19 mouse cellular contexts compared by ENCODE assay signal in genomic region chr14:57751006-57751405, GRCm38 (mm10). TPM values are rescaled to one million over a fixed set of nuclear protein-coding genes. Genes with fewer than 3 reads are reported as not detected.
DNase-seq lines count a peak whose midpoint lies in the region; ATAC-seq and TF ChIP-seq lines count a peak whose summit lies in the region.
"Not testable (repeated sequence)": the region's sequence is repeated elsewhere in the genome, so short reads cannot be mapped to it uniquely, and the experiment has no call there.
"Had no signal": no experiment of that assay in that cellular context is flagged by ENCODE, and none has a peak within 500 bp of the region (broad histone marks: within the 10 kb centered on the region; RNA-seq: fewer than 3 reads in every experiment).

No protein-coding gene starts in this region.

- not testable (repeated sequence) for H3K9me3 ChIP-seq in erythroblast, embryonic 14.5 days (ENCODE audit: control insufficient read depth, low read length); liver, embryonic 12.5 days (replicated peaks); liver, embryonic 14.5 days (ENCODE audit: control insufficient read depth, low read length); liver, embryonic 16.5 days (replicated peaks; ENCODE audit: control insufficient read depth, low read length)

- not testable (repeated sequence) for TF ChIP-seq CTCF in bone marrow, adult 2 months (IDR thresholded peaks at IDR 0.05; ENCODE audit: control insufficient read depth, insufficient read depth, low read length); liver, embryonic 14.5 days (IDR thresholded peaks at IDR 0.05; ENCODE audit: low read depth)

- H3K4me3 ChIP-seq in bone marrow, adult 2 months (replicated peaks; ENCODE audit: control insufficient read depth, low read depth, low read length); liver, embryonic 12.5 days; liver, embryonic 14.5 days (ENCODE audit: insufficient read depth in 1 of 2, low read depth in 2 of 2, low read length in 2 of 2); liver, embryonic 16.5 days (ENCODE audit: low read depth, low read length): not testable (repeated sequence)
- H3K4me3 ChIP-seq in erythroblast, embryonic 14.5 days (replicated peaks): peak overlapping the region; percentile 36

- 0 out of 2 replicates have a peak overlapping the region, but pooled peaks have one; percentile 22 for H3K9ac ChIP-seq in liver, embryonic 12.5 days
- not testable (repeated sequence) for H3K9ac ChIP-seq in liver, embryonic 14.5 days (replicated peaks)
- peak overlapping the region; percentile 11; the same call in 1 of the 2 replicates for H3K9ac ChIP-seq in liver, embryonic 16.5 days (ENCODE audit: low read depth, low read length)

- not testable (repeated sequence) for TF ChIP-seq POLR2A in bone marrow, adult 2 months (IDR thresholded peaks at IDR 0.05; ENCODE audit: borderline replicate concordance, control insufficient read depth, low read depth, low read length)

- H3K27ac ChIP-seq in bone marrow, adult 2 months (ENCODE audit: control insufficient read depth, insufficient read depth, low read depth, low read length, poor library complexity): peak overlapping the region; percentile 32; the same call in 1 of the 2 replicates
- peak overlapping the region; percentile 81 for H3K27ac ChIP-seq in liver, embryonic 12.5 days
- H3K27ac ChIP-seq in liver, embryonic 14.5 days: peak overlapping the region; percentile 83
- H3K27ac ChIP-seq in liver, embryonic 16.5 days (ENCODE audit: low read length): peak overlapping the region; percentile 74

- peak; percentile 83 for ATAC-seq in liver, embryonic 12.5 days
- ATAC-seq in liver, embryonic 14.5 days (ENCODE audit: insufficient read depth): peak; percentile 73
- ATAC-seq in liver, embryonic 16.5 days (ENCODE audit: low read depth): peak; percentile 78

- peak; percentile 50 for DNase-seq in c-Kit-positive CD71-positive TER-119-positive erythroid progenitor cells, embryonic 14.5 days (ENCODE audit: low spot score)
- DNase-seq in liver: peak; percentile 56
- peak in 2 of 3 experiments; percentile 44 for DNase-seq in liver, embryonic 14.5 days (ENCODE audit: low read depth in 3 of 3, low spot score in 3 of 3)

- H3K27me3 ChIP-seq in erythroblast, embryonic 14.5 days (ENCODE audit: control insufficient read depth); liver, embryonic 14.5 days (ENCODE audit: control insufficient read depth, insufficient read depth, low read length); liver, embryonic 16.5 days (ENCODE audit: control insufficient read depth, insufficient read depth, low read depth, low read length): not testable (repeated sequence)
- peaks cover 13% of the 10 kb centered on the region; the same call in 1 of the 2 replicates for H3K27me3 ChIP-seq in liver, embryonic 12.5 days (replicated peaks)

- not testable (repeated sequence) for H3K36me3 ChIP-seq in erythroblast, embryonic 14.5 days (ENCODE audit: control insufficient read depth); liver, embryonic 12.5 days; liver, embryonic 14.5 days (replicated peaks; ENCODE audit: control insufficient read depth, insufficient read depth, low read depth); liver, embryonic 16.5 days (ENCODE audit: control insufficient read depth, insufficient read depth)

- 0 out of 2 replicates have a peak, but pooled peaks have one; percentile 11 for TF ChIP-seq EP300 in liver, embryonic 14.5 days (IDR thresholded peaks at IDR 0.05; ENCODE audit: low read depth)

- peak overlapping the region; percentile 50 for H3K4me2 ChIP-seq in liver, embryonic 12.5 days
- H3K4me2 ChIP-seq in liver, embryonic 14.5 days (ENCODE audit: low read depth): peak overlapping the region; percentile 59
- H3K4me2 ChIP-seq in liver, embryonic 16.5 days (ENCODE audit: low read depth, low read length): peak overlapping the region; percentile 46

- H3K4me1 ChIP-seq in bone marrow, adult 2 months (ENCODE audit: control insufficient read depth, insufficient read depth, low read length): not testable (repeated sequence)
- H3K4me1 ChIP-seq in erythroblast, embryonic 14.5 days (ENCODE audit: control insufficient read depth): peaks cover 85% of the 10 kb centered on the region
- H3K4me1 ChIP-seq in liver, embryonic 12.5 days: peaks cover 84% of the 10 kb centered on the region
- H3K4me1 ChIP-seq in liver, embryonic 14.5 days (replicated peaks; ENCODE audit: control insufficient read depth in 2 of 2, insufficient read depth in 2 of 2, low read length in 1 of 2): peaks cover 56 to 65% of the 10 kb centered on the region in 2 experiments
- H3K4me1 ChIP-seq in liver, embryonic 16.5 days (ENCODE audit: control insufficient read depth, low read depth, low read length): peaks cover 65% of the 10 kb centered on the region

RNA-seq across cellular contexts. Expression of gene Gm49361, which starts 5.1 kb away (rescaled TPM):
- polyA plus RNA-seq in bone marrow, adult 2 months (2011; ENCODE audit: insufficient read depth, insufficient read length, low replicate concordance, missing spikeins): not detected in 2 replicates
- polyA plus RNA-seq in erythroblast, embryonic 14.5 days (2012): 0.20 and 0.37 TPM in 2 replicates
- polyA plus RNA-seq in liver, embryonic 12.5 days (2016; fragmentation: Nextera tagmentation; extraction: Ambion mirVana): not detected in 2 replicates
- not detected in 2 replicates for polyA plus RNA-seq in liver, embryonic 14.5 days (2012; rRNA removed)
- not detected in 2 replicates for polyA plus RNA-seq in liver, embryonic 14.5 days (2014; fragmentation: Nextera tagmentation; extraction: Ambion mirVana)
- not detected in 2 replicates for polyA plus RNA-seq in liver, embryonic 16.5 days (2015; fragmentation: Nextera tagmentation; extraction: Ambion mirVana)
- polyA plus RNA-seq: activated CD4-positive, CD25-positive, alpha-beta regulatory T cell, adult 4 months; brain, embryonic 14.5 days; CD4-positive, CD25-positive, alpha-beta regulatory T cell, adult 4 months; embryonic facial prominence, embryonic 11.5 days; embryonic facial prominence, embryonic 13.5 days; embryonic facial prominence, embryonic 15.5 days; forebrain, embryonic 11.5 days; forebrain, embryonic 13.5 days; forebrain, embryonic 15.5 days; forebrain, postnatal 0 days; G1E; Patski had no signal

RNA-seq across cellular contexts. Expression of gene Lats2, which starts 7.2 kb away (rescaled TPM):
- 6.1 and 10.6 TPM in 2 replicates for polyA plus RNA-seq in bone marrow, adult 2 months (2011; ENCODE audit: insufficient read depth, insufficient read length, low replicate concordance, missing spikeins)
- 1.5 TPM in 2 replicates for polyA plus RNA-seq in erythroblast, embryonic 14.5 days (2012)
- 6.6 and 7.3 TPM in 2 replicates for polyA plus RNA-seq in liver, embryonic 12.5 days (2016; fragmentation: Nextera tagmentation; extraction: Ambion mirVana)
- polyA plus RNA-seq in liver, embryonic 14.5 days (2012; rRNA removed): 2.6 and 3.2 TPM in 2 replicates
- 3.9 and 4.1 TPM in 2 replicates for polyA plus RNA-seq in liver, embryonic 14.5 days (2014; fragmentation: Nextera tagmentation; extraction: Ambion mirVana)
- 5.2 and 6.1 TPM in 2 replicates for polyA plus RNA-seq in liver, embryonic 16.5 days (2015; fragmentation: Nextera tagmentation; extraction: Ambion mirVana)

RNA-seq across cellular contexts. Expression of gene Sap18, which starts 47.0 kb away (rescaled TPM):
- polyA plus RNA-seq in bone marrow, adult 2 months (2011; ENCODE audit: insufficient read depth, insufficient read length, low replicate concordance, missing spikeins): 75.0 and 138 TPM in 2 replicates
- 83.5 and 87.7 TPM in 2 replicates for polyA plus RNA-seq in erythroblast, embryonic 14.5 days (2012)
- 14.5 and 16.1 TPM in 2 replicates for polyA plus RNA-seq in liver, embryonic 12.5 days (2016; fragmentation: Nextera tagmentation; extraction: Ambion mirVana)
- 4.7 and 18.0 TPM in 2 replicates for polyA plus RNA-seq in liver, embryonic 14.5 days (2012; rRNA removed)
- 6.0 and 13.3 TPM in 2 replicates for polyA plus RNA-seq in liver, embryonic 14.5 days (2014; fragmentation: Nextera tagmentation; extraction: Ambion mirVana)
- polyA plus RNA-seq in liver, embryonic 16.5 days (2015; fragmentation: Nextera tagmentation; extraction: Ambion mirVana): 8.2 and 10.1 TPM in 2 replicates

Comparison
In these comparisons a context has a peak if more than half of its experiments do, and no peak if none do; other contexts are left out.
1. H3K27ac ChIP-seq: peak in every context shown above with its lines; median percentile 83 in liver, embryonic 14.5 days; 81 in liver, embryonic 12.5 days; 74 in liver, embryonic 16.5 days; 32 in bone marrow, adult 2 months.